Comparison of ENCODE assay signal across 8 mouse cellular contexts in genomic region chr4:155121915-155122443, GRCm38 (mm10). TPM values are rescaled to one million over a fixed set of nuclear protein-coding genes. Genes with fewer than 3 reads are reported as not detected.
DNase-seq lines count a peak whose midpoint lies in the region; ATAC-seq and TF ChIP-seq lines count a peak whose summit lies in the region.

No protein-coding gene starts in this region.

- H3K36me3 ChIP-seq in lung, postnatal 0 days (ENCODE audit: insufficient read depth, low read length): no peaks in the 10 kb centered on the region
- peaks cover 11% of the 10 kb centered on the region; the same call in 1 of the 2 replicates for H3K36me3 ChIP-seq in limb, embryonic 13.5 days

- DNase-seq in adrenal gland, postnatal 36 days: peak; percentile 30 to 51
- no peak for DNase-seq in adrenal gland, postnatal 10 days
- no peak for DNase-seq in lung, postnatal 0 days (ENCODE audit: low spot score)
- DNase-seq in lung, adult 18-20 months: no peak
- no peak for DNase-seq in ovary, postnatal 10 days (ENCODE audit: low spot score)
- no peak for DNase-seq in thymus, postnatal 0 days (ENCODE audit: low spot score)
- no peak for DNase-seq in cerebellum, adult 11-12 months

- peak overlapping the region; percentile 64 for H3K27ac ChIP-seq in lung, postnatal 0 days (ENCODE audit: low read length)
- H3K27ac ChIP-seq in limb, embryonic 13.5 days: peak overlapping the region; percentile 96

- H3K9me3 ChIP-seq in lung, postnatal 0 days (ENCODE audit: low read length): no peaks in the 10 kb centered on the region
- H3K9me3 ChIP-seq in limb, embryonic 13.5 days: peaks cover 18% of the 10 kb centered on the region

- TF ChIP-seq CTCF in lung, postnatal 0 days (IDR thresholded peaks at IDR 0.05): no peak

- H3K4me1 ChIP-seq in lung, postnatal 0 days (ENCODE audit: insufficient read depth, low read depth, low read length): peaks cover 14% of the 10 kb centered on the region; the same call in 1 of the 2 replicates
- H3K4me1 ChIP-seq in limb, embryonic 13.5 days: peaks cover 79% of the 10 kb centered on the region

- no peak overlapping the region for H3K4me3 ChIP-seq in lung, postnatal 0 days (ENCODE audit: low read depth, low read length)
- no peak overlapping the region for H3K4me3 ChIP-seq in limb, embryonic 13.5 days

- TF ChIP-seq EP300 in lung, postnatal 0 days (IDR thresholded peaks at IDR 0.05): no peak

- 0 out of 2 replicates have a peak overlapping the region, but pooled peaks have one; percentile 3 for H3K4me2 ChIP-seq in lung, postnatal 0 days (replicated peaks; ENCODE audit: low read depth, low read length)
- H3K4me2 ChIP-seq in limb, embryonic 13.5 days (replicated peaks): peak overlapping the region; percentile 44

- no peak overlapping the region for H3K9ac ChIP-seq in lung, postnatal 0 days (replicated peaks; ENCODE audit: low read depth)
- peak overlapping the region; percentile 51; the same call in 1 of the 2 replicates for H3K9ac ChIP-seq in limb, embryonic 13.5 days

- peak; percentile 10; the same call in 1 of the 2 replicates for ATAC-seq in lung, postnatal 0 days
- no peak; the same call in 1 of the 2 replicates for ATAC-seq in limb, embryonic 13.5 days (ENCODE audit: low FRiP score, low read depth)

- H3K27me3 ChIP-seq in lung, postnatal 0 days (replicated peaks; ENCODE audit: insufficient read depth, low read length): no peaks in the 10 kb centered on the region
- no peaks in the 10 kb centered on the region for H3K27me3 ChIP-seq in limb, embryonic 13.5 days

- 57% methylated on average over 6 of the region's 6 CpGs for WGBS in lung, postnatal 0 days
- 63% methylated on average over 6 of the region's 6 CpGs for WGBS in limb, embryonic 13.5 days

RNA-seq across cellular contexts. Expression of gene Morn1, which starts 35.6 kb away (rescaled TPM):
- total RNA-seq in adrenal gland, postnatal 36 days (2021): 1 to 10 TPM; 7.7 to 7.9 TPM
- total RNA-seq in adrenal gland, postnatal 10 days (2021): 10 to 100 TPM in 1 of 2 experiments, 1 to 10 TPM in 1; 7.0 to 11.2 TPM
- polyA plus RNA-seq in lung, postnatal 0 days (2015; fragmentation: Nextera tagmentation; extraction: Ambion mirVana): 6.2 and 9.4 TPM in 2 replicates
- 4.9 and 7.5 TPM in 2 replicates for polyA plus RNA-seq in limb, embryonic 13.5 days (2015; fragmentation: Nextera tagmentation; extraction: Ambion mirVana)
- 2.7 and 2.9 TPM in 2 replicates for polyA plus RNA-seq in thymus, postnatal 0 days (2015; fragmentation: Nextera tagmentation; extraction: Ambion mirVana)

RNA-seq across cellular contexts. Expression of gene Rer1, which starts 35.8 kb away (rescaled TPM):
- 100 to 1,000 TPM; 106 to 114 TPM for total RNA-seq in adrenal gland, postnatal 36 days (2021)
- total RNA-seq in adrenal gland, postnatal 10 days (2021): 10 to 100 TPM; 91.2 to 93.1 TPM
- 156 and 157 TPM in 2 replicates for polyA plus RNA-seq in lung, postnatal 0 days (2015; fragmentation: Nextera tagmentation; extraction: Ambion mirVana)
- 147 and 149 TPM in 2 replicates for polyA plus RNA-seq in limb, embryonic 13.5 days (2015; fragmentation: Nextera tagmentation; extraction: Ambion mirVana)
- polyA plus RNA-seq in thymus, postnatal 0 days (2015; fragmentation: Nextera tagmentation; extraction: Ambion mirVana): 184 and 189 TPM in 2 replicates

RNA-seq across cellular contexts. Expression of gene Pex10, which starts 55.2 kb away (rescaled TPM):
- total RNA-seq in adrenal gland, postnatal 36 days (2021): 10 to 100 TPM; 20.6 to 24.2 TPM
- total RNA-seq in adrenal gland, postnatal 10 days (2021): 10 to 100 TPM; 21.8 to 30.1 TPM
- 17.5 and 19.4 TPM in 2 replicates for polyA plus RNA-seq in lung, postnatal 0 days (2015; fragmentation: Nextera tagmentation; extraction: Ambion mirVana)
- 22.3 and 22.6 TPM in 2 replicates for polyA plus RNA-seq in limb, embryonic 13.5 days (2015; fragmentation: Nextera tagmentation; extraction: Ambion mirVana)
- polyA plus RNA-seq in thymus, postnatal 0 days (2015; fragmentation: Nextera tagmentation; extraction: Ambion mirVana): 15.9 and 16.3 TPM in 2 replicates

Comparison
In these comparisons a context has a peak if more than half of its experiments do, and no peak if none do; other contexts are left out.
1. DNase-seq: peak in adrenal gland, postnatal 36 days (2 of 2); none in adrenal gland, postnatal 10 days (single experiment), lung, postnatal 0 days (single experiment), lung, adult 18-20 months (0 of 2), ovary, postnatal 10 days (single experiment), thymus, postnatal 0 days (single experiment) and cerebellum, adult 11-12 months (single experiment).